Mouse (Mus musculus) right cerebral cortex, adult 2 months (tissue): ENCODE measurements around the gene Glyat.

Source experiments
- DNase-seq, 2 experiments: peaks; one replicate each; pipeline ENCODE4 v3.0.0; 2021 to 2022; ENCODE audit warnings: low spot score in 2 of 2

Gene Glyat

GRCm38 (mm10) chr19:12684638-12685037 lies 51.5 kb downstream of the Glyat start:
- DNase-seq = no peak

- no peak for DNase-seq
These were observed 52.1 kb downstream of the Glyat start for GRCm38 (mm10) chr19:12685231-12685630.

- no peak for DNase-seq
These were observed 62.5 kb downstream of the Glyat start, which contains the start of gene Keg1 for GRCm38 (mm10) chr19:12695590-12695989. Gene Keg1, plus strand, starts transcription at chr19:12695786.

- no peak for DNase-seq
These were observed 63.1 kb downstream of the Glyat start for GRCm38 (mm10) chr19:12696221-12696620.
